Mouse (Mus musculus) A20 (cell line): ENCODE measurements around the gene Rnf225.

Experiments
- DNase-seq: peaks from one replicate; pipeline ENCODE4 v3.0.0-alpha.2; 2011; ENCODE audit warnings: low read depth, low spot score

Rnf225 gene

DNA sequence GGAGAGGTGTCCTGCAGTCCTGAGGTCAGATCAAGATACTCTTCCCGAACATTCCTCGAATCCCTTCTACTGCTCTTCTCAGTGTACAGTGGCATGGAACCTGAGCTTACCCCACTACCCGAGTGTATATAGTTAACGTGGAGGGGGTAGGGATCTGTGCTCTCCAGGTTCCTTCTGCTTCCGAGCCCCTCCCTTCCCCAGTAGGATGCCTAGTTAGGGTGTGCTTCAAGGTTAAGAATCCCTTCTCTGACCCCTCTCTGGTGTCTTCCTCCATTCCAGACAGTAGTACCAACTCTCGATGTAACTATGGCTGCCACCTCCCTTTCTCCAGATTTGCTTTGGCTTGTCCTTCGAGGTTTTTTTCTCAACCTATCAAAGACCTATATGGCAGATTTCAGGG is 53.1 kb downstream of the Rnf225 start:
- no peak for DNase-seq
